Mouse (Mus musculus) ES-Bruce4 (cell line): ENCODE measurements around the gene Zfp146.

Experiments used
- CTCF ChIP-seq: IDR thresholded peaks from one replicate; pipeline ENCODE4 v1.8.1; 2011; ENCODE audit warnings: low read depth, low read length
- EP300 ChIP-seq: IDR thresholded peaks from 2 replicates; pipeline ENCODE4 v1.6.1; 2011; ENCODE audit warnings: low read depth, low read length; ENCODE audit not compliant: insufficient read depth

GRCm38 (mm10) chr7:30176474-30176873, 6.9 kb upstream of the Zfp146 start:
- no peak for TF ChIP-seq CTCF
- no peak for TF ChIP-seq EP300
